Mouse (Mus musculus) right cerebral cortex, postnatal 4 days (tissue): ENCODE data around the gene Senp3.
A peak's percentile ranks its signal among the peaks of the same experiment; 100 is the strongest.

ENCODE experiments used
- DNase-seq: peaks from one replicate; pipeline ENCODE4 v3.0.0-alpha.2; 2022

Senp3 gene

GRCm38 (mm10) chr11:69679144-69679543 is 2.7 kb downstream of the Senp3 start:
- DNase-seq: no peak

GRCm38 (mm10) chr11:69672211-69672706 is 9.6 kb downstream of the Senp3 start, which contains the start of gene Eif4a1:
Gene Eif4a1 (minus strand): TSS chr11:69672423.
- peak; percentile 98 for DNase-seq

- no peak for DNase-seq
These were observed 10.2 kb downstream of the Senp3 start for GRCm38 (mm10) chr11:69671726-69672124.

GRCm38 (mm10) chr11:69670786-69671725 is 10.8 kb downstream of the Senp3 start:
- DNase-seq: peak; percentile 96

- DNase-seq: no peak
These were observed 15.2 kb downstream of the Senp3 start for GRCm38 (mm10) chr11:69666665-69667005.

GRCm38 (mm10) chr11:69665961-69666664 is 15.8 kb downstream of the Senp3 start, which contains the start of gene Cd68:
Gene Cd68 (minus strand): TSS chr11:69666153.
- DNase-seq: no peak

- no peak for DNase-seq
These were observed 16.4 kb downstream of the Senp3 start for GRCm38 (mm10) chr11:69665457-69665960.

GRCm38 (mm10) chr11:69664841-69665240 is 17.0 kb downstream of the Senp3 start:
- DNase-seq: no peak

GRCm38 (mm10) chr11:69663795-69664194 is 18.1 kb downstream of the Senp3 start:
- DNase-seq: no peak

- DNase-seq: no peak
These were observed 18.8 kb downstream of the Senp3 start for GRCm38 (mm10) chr11:69662967-69663671.

- DNase-seq: peak; percentile 91
These were observed 19.5 kb downstream of the Senp3 start, which contains the start of gene Mpdu1 for GRCm38 (mm10) chr11:69662213-69662966. Gene Mpdu1 (minus strand): TSS chr11:69662642.

- DNase-seq: no peak
These were observed 20.5 kb downstream of the Senp3 start for GRCm38 (mm10) chr11:69661221-69661881.

- no peak for DNase-seq
These were observed 24.4 kb downstream of the Senp3 start for GRCm38 (mm10) chr11:69657462-69657881.

- DNase-seq: peak; percentile 43
These were observed 25.0 kb downstream of the Senp3 start for GRCm38 (mm10) chr11:69656617-69657461.

GRCm38 (mm10) chr11:69656065-69656455 is 25.8 kb downstream of the Senp3 start:
- no peak for DNase-seq

- peak; percentile 76 for DNase-seq
These were observed 26.4 kb downstream of the Senp3 start, which contains the start of gene Sox15 for GRCm38 (mm10) chr11:69655264-69656064. Gene Sox15 (plus strand): TSS chr11:69655314.

GRCm38 (mm10) chr11:69654760-69655159 is 27.1 kb downstream of the Senp3 start:
- no peak for DNase-seq

- no peak for DNase-seq
These were observed 28.5 kb downstream of the Senp3 start for GRCm38 (mm10) chr11:69653399-69653798.

GRCm38 (mm10) chr11:69645860-69646259 is 36.0 kb downstream of the Senp3 start:
- DNase-seq: no peak
